Mouse (Mus musculus) splenic B cell, adult 2 months (primary cell): ENCODE data around the gene Wnt16.
A peak's percentile ranks its signal among the peaks of the same experiment; 100 is the strongest.
"Not testable (repeated sequence)": the region's sequence is repeated elsewhere in the genome, so short reads cannot be mapped to it uniquely, and the experiment has no call there.

Source experiments
- DNase-seq: peaks from one replicate; pipeline ENCODE4 v3.0.0-alpha.2; 2011; ENCODE audit warnings: low read depth, low spot score
- H3K27me3 ChIP-seq: 2 replicates; pipeline ENCODE4 v1.6.1; 2012; ENCODE audit warnings: mild to moderate bottlenecking, low read length, moderate library complexity, mixed read lengths; ENCODE audit not compliant: control insufficient read depth, poor library complexity, insufficient read depth, severe bottlenecking
- H3K36me3 ChIP-seq: 2 replicates; pipeline ENCODE4 v1.6.1; 2012; ENCODE audit warnings: mild to moderate bottlenecking, low read length, moderate library complexity, mixed read lengths; ENCODE audit not compliant: control insufficient read depth, poor library complexity, insufficient read depth, severe bottlenecking

The Wnt16 gene

GRCm38 (mm10) chr6:22288004-22288736 lies at the start of gene Wnt16:
Gene Wnt16 (plus strand): TSS chr6:22288227.
- DNase-seq, result no peak
- no peaks in the 10 kb centered on the region; the same call in 1 of the 2 replicates for H3K27me3 ChIP-seq
- no peaks in the 10 kb centered on the region for H3K36me3 ChIP-seq

- no peak for DNase-seq
- Histone ChIP-seq H3K27me3 (no peaks in the 10 kb centered on the region), H3K36me3 (no peaks in the 10 kb centered on the region)
These were observed 44.7 kb upstream of the Wnt16 start for GRCm38 (mm10) chr6:22243321-22243720.

GRCm38 (mm10) chr6:22246696-22247095 lies 41.3 kb upstream of the Wnt16 start:
- Histone ChIP-seq H3K27me3 (no peaks in the 10 kb centered on the region), H3K36me3 (no peaks in the 10 kb centered on the region)
- DNase-seq, result no peak

GRCm38 (mm10) chr6:22258784-22259183 lies 29.2 kb upstream of the Wnt16 start:
- Histone ChIP-seq H3K27me3 (no peaks in the 10 kb centered on the region), H3K36me3 (no peaks in the 10 kb centered on the region)
- DNase-seq, result no peak

- no peak for DNase-seq
- no peaks in the 10 kb centered on the region for H3K36me3 ChIP-seq
- H3K27me3 ChIP-seq, result no peaks in the 10 kb centered on the region
These were observed 25.5 kb upstream of the Wnt16 start for GRCm38 (mm10) chr6:22262519-22262918.

- not testable (repeated sequence) for H3K36me3 ChIP-seq, DNase-seq, H3K27me3 ChIP-seq
These were observed 23.9 kb upstream of the Wnt16 start for GRCm38 (mm10) chr6:22264094-22264493.

- Histone ChIP-seq H3K27me3 (no peaks in the 10 kb centered on the region), H3K36me3 (no peaks in the 10 kb centered on the region)
- DNase-seq, result no peak
These were observed 22.0 kb upstream of the Wnt16 start for GRCm38 (mm10) chr6:22266018-22266417.

- Histone ChIP-seq H3K36me3 (no peaks in the 10 kb centered on the region), H3K27me3 (no peaks in the 10 kb centered on the region)
- no peak for DNase-seq
These were observed 20.0 kb upstream of the Wnt16 start for GRCm38 (mm10) chr6:22267807-22268667.

GRCm38 (mm10) chr6:22268677-22269076 lies 19.4 kb upstream of the Wnt16 start:
- no peak for DNase-seq
- no peaks in the 10 kb centered on the region for H3K36me3 ChIP-seq
- H3K27me3 ChIP-seq, result no peaks in the 10 kb centered on the region

GRCm38 (mm10) chr6:22269840-22270521 lies 18.0 kb upstream of the Wnt16 start:
- Histone ChIP-seq H3K27me3 (no peaks in the 10 kb centered on the region), H3K36me3 (no peaks in the 10 kb centered on the region)
- no peak for DNase-seq

GRCm38 (mm10) chr6:22277941-22278340 lies 10.1 kb upstream of the Wnt16 start:
- H3K36me3 ChIP-seq, result no peaks in the 10 kb centered on the region
- no peaks in the 10 kb centered on the region for H3K27me3 ChIP-seq
- DNase-seq, result no peak

GRCm38 (mm10) chr6:22280217-22280861 lies 7.7 kb upstream of the Wnt16 start:
- no peaks in the 10 kb centered on the region for H3K36me3 ChIP-seq
- no peak for DNase-seq
- no peaks in the 10 kb centered on the region for H3K27me3 ChIP-seq

- no peaks in the 10 kb centered on the region for H3K27me3 ChIP-seq
- DNase-seq, result no peak
These were observed 5.6 kb upstream of the Wnt16 start for GRCm38 (mm10) chr6:22282405-22282804.

GRCm38 (mm10) chr6:22288737-22289460 lies 872 bp downstream of the Wnt16 start:
- DNase-seq, result peak; percentile 44
- Histone ChIP-seq H3K36me3 (no peaks in the 10 kb centered on the region), H3K27me3 (no peaks in the 10 kb centered on the region; the same call in 1 of the 2 replicates)

More at GRCm38 (mm10) chr6:22282405-22282804, 5.6 kb upstream of the Wnt16 start:
- no peaks in the 10 kb centered on the region for H3K36me3 ChIP-seq
